Mouse (Mus musculus): ENCODE results near the gene Arl6ip4. TPM values are rescaled to one million over a fixed set of nuclear protein-coding genes. Genes with fewer than 3 reads are reported as not detected.

Arl6ip4 gene
- 28.9 and 31.5 TPM in 2 replicates for polyA plus RNA-seq (2012; rRNA removed)

- no peaks in the 10 kb centered on the region for H3K36me3 ChIP-seq (ENCODE audit: control insufficient read depth, insufficient read depth, low read length)
- TF ChIP-seq CTCF (conservative IDR thresholded peaks at IDR 0.05; ENCODE audit: insufficient read depth, insufficient read length, low read depth, low read length) (no peak), POLR2A (IDR thresholded peaks at IDR 0.05; ENCODE audit: low read depth, low read length) (peak; percentile 54)
- peak; percentile 80 for DNase-seq
- peak within 1 kb of the TSS; percentile 100 for H3K4me3 ChIP-seq (ENCODE audit: insufficient read depth, low read depth, low read length)
- peak within 1 kb of the TSS; percentile 82 for H3K27ac ChIP-seq (ENCODE audit: insufficient read depth, low read depth, low read length)
- 1% methylated on average over 64 of the region's 64 CpGs for WGBS
- no peaks in the 10 kb centered on the region for H3K27me3 ChIP-seq (replicated peaks; ENCODE audit: control insufficient read depth, insufficient read depth, low read length)
- peaks cover 8% of the 10 kb centered on the region for H3K4me1 ChIP-seq (ENCODE audit: control insufficient read depth, insufficient read depth, low read length)
Observed at GRCm38 (mm10) chr5:124115990-124116845, at the start of gene Arl6ip4. Arl6ip4 (plus strand) TSS chr5:124116089.

GRCm38 (mm10) chr5:124069657-124070056 is 46.2 kb upstream of the Arl6ip4 start:
- 71% methylated on average over 3 of the region's 3 CpGs for WGBS

GRCm38 (mm10) chr5:124073682-124074081 is 42.2 kb upstream of the Arl6ip4 start:
- Histone ChIP-seq H3K36me3 (ENCODE audit: control insufficient read depth, insufficient read depth, low read length) (no peaks in the 10 kb centered on the region), H3K4me1 (ENCODE audit: control insufficient read depth, insufficient read depth, low read length) (no peaks in the 10 kb centered on the region), H3K27me3 (replicated peaks; ENCODE audit: control insufficient read depth, insufficient read depth, low read length) (no peaks in the 10 kb centered on the region), H3K4me3 (ENCODE audit: insufficient read depth, low read depth, low read length) (no peak overlapping the region), H3K27ac (ENCODE audit: insufficient read depth, low read depth, low read length) (no peak overlapping the region)
- peak; percentile 30 for DNase-seq
- 76% methylated on average over 9 of the region's 9 CpGs for WGBS
- TF ChIP-seq POLR2A (IDR thresholded peaks at IDR 0.05; ENCODE audit: low read depth, low read length) (no peak), CTCF (conservative IDR thresholded peaks at IDR 0.05; ENCODE audit: insufficient read depth, insufficient read length, low read depth, low read length) (no peak)

More at GRCm38 (mm10) chr5:124069657-124070056, 46.2 kb upstream of the Arl6ip4 start:
- DNase-seq, result no peak
- no peaks in the 10 kb centered on the region for H3K4me1 ChIP-seq (ENCODE audit: control insufficient read depth, insufficient read depth, low read length)
- no peaks in the 10 kb centered on the region for H3K36me3 ChIP-seq (ENCODE audit: control insufficient read depth, insufficient read depth, low read length)
- TF ChIP-seq POLR2A (IDR thresholded peaks at IDR 0.05; ENCODE audit: low read depth, low read length), result no peak
- TF ChIP-seq CTCF (conservative IDR thresholded peaks at IDR 0.05; ENCODE audit: insufficient read depth, insufficient read length, low read depth, low read length), result no peak
- no peaks in the 10 kb centered on the region for H3K27me3 ChIP-seq (replicated peaks; ENCODE audit: control insufficient read depth, insufficient read depth, low read length)
- no peak overlapping the region for H3K27ac ChIP-seq (ENCODE audit: insufficient read depth, low read depth, low read length)
- no peak overlapping the region for H3K4me3 ChIP-seq (ENCODE audit: insufficient read depth, low read depth, low read length)

- no peaks in the 10 kb centered on the region for H3K4me1 ChIP-seq (ENCODE audit: control insufficient read depth, insufficient read depth, low read length)
- DNase-seq, result peak; percentile 33
- no peaks in the 10 kb centered on the region for H3K36me3 ChIP-seq (ENCODE audit: control insufficient read depth, insufficient read depth, low read length)
- H3K27me3 ChIP-seq (replicated peaks; ENCODE audit: control insufficient read depth, insufficient read depth, low read length), result no peaks in the 10 kb centered on the region
- 56% methylated on average over 10 of the region's 10 CpGs for WGBS
- TF ChIP-seq POLR2A (IDR thresholded peaks at IDR 0.05; ENCODE audit: low read depth, low read length), result no peak
- no peak for TF ChIP-seq CTCF (conservative IDR thresholded peaks at IDR 0.05; ENCODE audit: insufficient read depth, insufficient read length, low read depth, low read length)
- H3K27ac ChIP-seq (ENCODE audit: insufficient read depth, low read depth, low read length), result no peak overlapping the region
- H3K4me3 ChIP-seq (ENCODE audit: insufficient read depth, low read depth, low read length), result no peak overlapping the region
Observed at GRCm38 (mm10) chr5:124074845-124075307, 41.0 kb upstream of the Arl6ip4 start.

GRCm38 (mm10) chr5:124075716-124076115 is 40.2 kb upstream of the Arl6ip4 start:
- no peak for DNase-seq
- no peak overlapping the region for H3K4me3 ChIP-seq (ENCODE audit: insufficient read depth, low read depth, low read length)
- no peak overlapping the region for H3K27ac ChIP-seq (ENCODE audit: insufficient read depth, low read depth, low read length)
- TF ChIP-seq CTCF (conservative IDR thresholded peaks at IDR 0.05; ENCODE audit: insufficient read depth, insufficient read length, low read depth, low read length), result no peak
- no peak for TF ChIP-seq POLR2A (IDR thresholded peaks at IDR 0.05; ENCODE audit: low read depth, low read length)
- no peaks in the 10 kb centered on the region for H3K4me1 ChIP-seq (ENCODE audit: control insufficient read depth, insufficient read depth, low read length)
- no peaks in the 10 kb centered on the region for H3K36me3 ChIP-seq (ENCODE audit: control insufficient read depth, insufficient read depth, low read length)
- 78% methylated on average over 9 of the region's 9 CpGs for WGBS
- H3K27me3 ChIP-seq (replicated peaks; ENCODE audit: control insufficient read depth, insufficient read depth, low read length), result no peaks in the 10 kb centered on the region

- peak; percentile 46 for DNase-seq
- H3K4me1 ChIP-seq (ENCODE audit: control insufficient read depth, insufficient read depth, low read length), result no peaks in the 10 kb centered on the region
- no peak for TF ChIP-seq POLR2A (IDR thresholded peaks at IDR 0.05; ENCODE audit: low read depth, low read length)
- no peak for TF ChIP-seq CTCF (conservative IDR thresholded peaks at IDR 0.05; ENCODE audit: insufficient read depth, insufficient read length, low read depth, low read length)
Observed at GRCm38 (mm10) chr5:124076559-124076958, 39.3 kb upstream of the Arl6ip4 start.

GRCm38 (mm10) chr5:124077241-124077640 is 38.6 kb upstream of the Arl6ip4 start:
- WGBS, result 85% methylated on average over 13 of the region's 13 CpGs
- H3K4me1 ChIP-seq (ENCODE audit: control insufficient read depth, insufficient read depth, low read length), result no peaks in the 10 kb centered on the region
- H3K36me3 ChIP-seq (ENCODE audit: control insufficient read depth, insufficient read depth, low read length), result no peaks in the 10 kb centered on the region
- H3K27me3 ChIP-seq (replicated peaks; ENCODE audit: control insufficient read depth, insufficient read depth, low read length), result no peaks in the 10 kb centered on the region
- H3K27ac ChIP-seq (ENCODE audit: insufficient read depth, low read depth, low read length), result no peak overlapping the region
- H3K4me3 ChIP-seq (ENCODE audit: insufficient read depth, low read depth, low read length), result no peak overlapping the region
- no peak for TF ChIP-seq CTCF (conservative IDR thresholded peaks at IDR 0.05; ENCODE audit: insufficient read depth, insufficient read length, low read depth, low read length)
- no peak for TF ChIP-seq POLR2A (IDR thresholded peaks at IDR 0.05; ENCODE audit: low read depth, low read length)
- DNase-seq, result no peak

More at GRCm38 (mm10) chr5:124076559-124076958, 39.3 kb upstream of the Arl6ip4 start:
- H3K27ac ChIP-seq (ENCODE audit: insufficient read depth, low read depth, low read length), result no peak overlapping the region
- 60% methylated on average over 9 of the region's 9 CpGs for WGBS
- H3K4me3 ChIP-seq (ENCODE audit: insufficient read depth, low read depth, low read length), result no peak overlapping the region
- H3K27me3 ChIP-seq (replicated peaks; ENCODE audit: control insufficient read depth, insufficient read depth, low read length), result no peaks in the 10 kb centered on the region
- H3K36me3 ChIP-seq (ENCODE audit: control insufficient read depth, insufficient read depth, low read length), result no peaks in the 10 kb centered on the region
